Mouse (Mus musculus) ovary, postnatal 36 days (tissue): ENCODE measurements around the gene Hs1bp3.
A peak's percentile ranks its signal among the peaks of the same experiment; 100 is the strongest.

Experiments used
- DNase-seq: peaks from one replicate; pipeline ENCODE4 v3.0.0; 2022; ENCODE audit warnings: low spot score, mixed read lengths

The Hs1bp3 gene

DNA sequence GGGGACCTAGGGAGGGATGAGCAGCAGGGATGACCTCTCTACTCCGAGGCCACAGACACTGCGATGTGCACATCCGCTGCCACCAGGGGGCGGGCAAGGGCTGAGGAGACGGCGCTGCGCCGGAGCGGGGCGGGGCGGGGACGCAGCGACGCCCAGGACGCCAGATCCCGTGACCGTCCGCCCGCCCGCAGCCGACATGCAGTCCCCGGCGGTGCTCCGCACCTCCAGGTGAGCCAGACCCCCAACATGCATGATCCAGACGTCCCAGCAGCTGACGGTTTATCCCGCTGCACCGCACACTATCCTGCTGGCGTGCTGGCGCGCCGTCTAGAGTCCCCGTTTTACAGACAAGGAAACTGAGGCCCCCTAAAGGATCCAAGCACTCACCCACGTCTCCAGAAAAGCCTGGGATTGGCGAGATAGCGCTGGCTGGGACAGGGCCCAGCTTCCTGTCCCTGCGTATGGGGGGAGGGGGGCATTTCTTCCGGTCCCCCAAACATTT lies at the start of gene Hs1bp3:
Gene Hs1bp3, plus strand, starts transcription at position 163 of the 502 bp plus-strand sequence.
- DNase-seq = peak; percentile 86

DNA sequence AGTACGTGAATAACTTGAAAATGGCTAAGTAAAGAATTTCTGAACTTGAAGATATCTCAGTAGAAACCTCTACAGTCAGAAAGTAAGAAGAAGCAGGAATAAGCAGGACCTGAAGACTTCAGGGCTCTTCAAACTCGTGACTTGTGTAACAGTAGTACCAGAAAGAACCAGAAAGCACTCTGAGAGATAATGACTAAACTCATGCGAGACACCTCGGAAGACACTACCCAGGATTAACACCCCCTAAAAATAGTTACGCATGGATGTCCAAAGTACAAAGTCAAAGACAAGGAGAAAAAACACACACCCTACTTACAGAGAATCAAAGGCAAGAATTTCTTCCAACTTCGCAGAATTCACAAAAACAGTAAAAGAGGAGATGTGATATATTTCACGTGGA lies 46.9 kb upstream of the Hs1bp3 start:
- DNase-seq = no peak

DNA sequence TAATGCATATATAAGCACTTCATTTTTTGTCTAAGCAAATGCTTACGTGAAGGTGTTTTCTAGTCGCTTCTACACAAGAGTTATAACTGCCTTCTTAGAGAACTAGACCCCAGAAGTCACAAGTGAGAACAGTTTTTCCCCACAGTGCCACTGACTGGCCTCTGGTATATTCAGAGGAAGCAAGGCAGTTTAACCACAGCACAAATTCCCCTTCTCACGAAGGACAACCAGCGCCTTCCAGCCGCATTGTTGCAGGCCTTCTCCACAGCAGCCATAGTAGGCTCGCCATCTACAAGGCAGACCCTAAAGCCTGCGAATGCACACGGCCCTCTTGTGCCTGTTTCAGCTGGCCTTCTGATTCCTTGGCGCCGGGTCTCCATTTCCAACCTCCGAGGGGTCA lies 43.6 kb upstream of the Hs1bp3 start:
- DNase-seq = no peak

DNA sequence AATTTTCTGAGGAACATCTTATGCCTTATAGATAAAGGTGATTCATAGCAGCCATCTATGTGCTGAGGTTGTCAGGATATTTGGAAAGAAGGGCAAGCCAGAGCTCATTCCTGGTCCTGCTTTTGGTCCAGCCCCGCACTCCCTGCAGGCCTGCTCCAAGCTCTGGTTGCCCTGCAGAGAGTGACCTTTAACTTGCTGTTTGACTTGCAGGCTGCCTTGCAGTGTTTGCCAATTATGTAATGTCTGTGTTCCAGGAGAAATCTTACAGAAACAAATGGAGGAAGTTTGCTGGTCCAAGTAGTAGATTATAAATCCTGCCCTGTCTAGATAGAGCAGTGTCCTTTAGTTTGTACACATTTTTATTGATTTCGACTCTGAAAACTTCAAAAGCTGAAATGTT lies 41.8 kb upstream of the Hs1bp3 start:
- no peak for DNase-seq

DNA sequence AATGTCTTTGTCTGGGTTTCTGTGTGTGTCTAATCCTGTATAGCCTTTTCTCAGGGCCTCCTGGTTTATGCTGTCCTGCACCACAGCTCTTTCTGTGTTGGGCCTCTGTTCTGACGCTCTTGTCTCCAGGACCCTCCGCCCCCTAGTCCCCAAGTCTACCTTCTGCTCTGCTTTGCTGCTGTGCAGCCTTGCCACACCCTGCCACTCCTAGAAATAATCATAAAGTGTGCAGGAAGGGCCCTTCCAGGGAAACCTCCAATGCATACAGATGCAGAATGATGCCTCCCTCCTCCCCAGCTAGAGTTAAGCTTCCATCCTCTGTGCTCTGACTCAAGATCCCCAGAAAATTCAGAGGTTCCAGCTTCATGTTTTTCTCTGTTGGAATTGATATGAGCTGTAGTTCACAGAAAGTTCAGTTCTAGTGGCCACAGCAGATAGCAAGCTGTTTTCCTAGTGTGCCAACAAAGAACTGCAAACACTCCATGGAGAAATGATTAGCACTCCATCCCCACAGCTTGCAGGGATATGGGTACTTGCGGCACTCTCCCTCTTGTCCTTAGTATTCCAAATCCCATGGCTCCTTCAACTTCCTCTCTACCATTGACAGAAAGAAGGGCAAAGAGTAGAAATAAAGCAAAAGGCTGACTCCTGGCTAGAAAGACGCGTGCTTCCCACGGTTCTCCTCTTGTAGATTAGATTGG lies 39.6 kb upstream of the Hs1bp3 start:
- no peak for DNase-seq

DNA sequence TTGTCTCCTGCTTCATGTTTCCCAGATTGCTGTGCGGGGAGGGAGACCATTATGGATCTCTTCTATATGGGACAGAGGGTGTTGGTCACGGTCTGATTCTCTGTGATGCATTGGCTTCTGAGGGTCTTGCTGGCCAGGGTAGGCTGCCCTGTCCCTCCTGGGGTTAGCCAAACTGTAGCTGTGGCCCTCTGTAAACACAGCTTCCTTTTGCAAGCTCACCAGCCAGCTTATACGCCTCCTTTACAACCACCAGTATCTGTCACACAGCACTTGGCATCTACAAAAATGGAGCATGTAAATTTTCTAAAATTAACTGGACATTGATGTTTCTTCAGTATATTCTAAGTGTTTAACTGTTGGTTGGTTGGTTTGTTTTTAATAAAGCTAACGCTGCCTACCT lies 37.8 kb upstream of the Hs1bp3 start:
- no peak for DNase-seq

DNA sequence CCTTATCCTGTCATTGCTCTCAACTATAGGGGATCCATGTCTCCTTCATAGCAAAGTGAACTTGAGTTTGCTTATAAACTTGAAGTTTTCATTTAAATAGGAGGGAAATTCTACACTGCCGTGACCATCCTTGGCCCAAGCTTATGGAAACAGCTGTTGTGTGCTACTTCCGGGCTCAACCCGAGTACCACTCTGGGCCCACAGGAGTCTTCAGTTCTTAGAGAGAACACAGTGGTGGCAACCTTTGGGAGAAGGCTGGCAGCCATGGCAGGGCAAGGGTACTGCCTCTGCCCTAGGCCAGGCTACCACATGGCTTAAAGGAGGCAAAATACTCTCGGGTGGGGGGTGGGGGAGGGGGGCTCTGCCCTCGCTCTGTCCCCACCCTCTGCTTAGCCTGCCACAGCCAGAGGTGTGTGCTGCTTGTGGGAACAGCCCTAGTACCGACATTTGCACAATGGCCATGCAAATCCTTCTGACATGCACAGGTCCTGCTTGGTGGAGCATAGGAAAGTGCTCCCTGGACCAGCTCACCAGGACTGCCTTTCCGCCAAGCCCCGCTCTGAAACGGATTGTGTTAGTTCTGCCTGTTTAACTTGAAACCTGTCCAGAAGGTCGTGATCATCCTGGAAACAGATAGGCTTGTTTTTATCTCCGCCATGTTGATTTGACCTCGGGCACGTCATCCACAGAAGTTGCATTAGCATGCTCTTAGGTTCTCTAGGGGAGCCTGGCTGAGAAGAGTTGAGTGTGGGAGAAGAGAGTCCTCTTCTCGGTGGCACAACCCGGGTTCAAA lies 31.8 kb upstream of the Hs1bp3 start:
- no peak for DNase-seq

DNA sequence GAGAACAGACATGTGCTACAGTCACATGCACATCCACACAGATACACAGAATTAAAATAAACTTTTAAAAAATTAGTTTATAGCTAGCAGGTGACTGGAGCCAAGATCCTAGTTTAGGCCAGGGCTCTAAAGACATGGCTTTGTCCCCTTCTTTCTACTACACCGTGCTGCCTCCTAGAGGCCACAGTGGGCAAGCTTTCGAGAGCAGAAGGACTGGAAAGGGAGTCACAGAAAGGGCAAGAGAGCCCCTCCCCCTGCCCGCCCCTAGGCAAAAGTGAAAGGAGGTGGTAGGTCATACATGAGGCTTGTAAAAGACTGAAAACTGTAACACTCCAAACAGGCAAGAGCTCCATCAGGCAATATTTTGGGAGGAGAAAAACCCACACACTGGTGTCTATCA lies 25.3 kb upstream of the Hs1bp3 start:
- DNase-seq = no peak

DNA sequence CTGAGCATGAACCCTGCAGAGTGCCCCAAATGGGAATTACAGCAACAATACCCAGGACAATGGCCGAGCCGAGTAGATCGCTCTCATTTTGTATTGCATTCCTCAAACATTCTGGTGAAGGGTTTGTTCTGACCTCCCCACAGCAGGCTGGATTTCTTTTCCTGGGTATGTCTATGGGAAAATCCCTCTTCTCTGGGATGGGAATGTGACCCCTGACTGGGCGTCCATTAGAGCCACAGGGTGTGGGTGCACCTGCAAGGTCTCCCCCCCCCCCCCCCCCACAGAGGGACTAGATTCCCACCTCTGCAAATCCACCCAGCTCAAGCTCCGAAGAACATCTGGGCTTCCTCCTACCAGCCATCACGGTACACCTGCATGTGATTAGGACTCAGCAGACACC lies 24.1 kb upstream of the Hs1bp3 start:
- DNase-seq = no peak

DNA sequence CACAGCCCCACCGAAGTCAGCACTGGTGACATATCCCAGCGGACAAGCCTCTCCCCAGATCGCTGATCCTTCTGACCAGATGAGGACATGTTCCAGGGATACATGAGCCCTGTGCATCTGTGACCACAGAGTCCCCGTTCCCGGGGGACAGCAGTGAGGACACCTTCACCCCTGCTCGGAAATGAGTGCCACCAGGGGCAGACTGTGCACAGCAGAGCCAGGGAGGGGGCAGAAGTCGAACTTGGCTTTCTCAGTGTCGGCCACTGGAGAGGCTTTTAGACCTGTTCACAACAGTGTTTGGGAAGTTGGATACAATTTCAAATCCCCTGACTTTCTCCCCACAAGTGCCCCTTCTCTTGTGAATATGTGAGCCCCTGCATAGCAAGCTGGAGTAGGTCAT lies 23.7 kb upstream of the Hs1bp3 start:
- DNase-seq = no peak

DNA sequence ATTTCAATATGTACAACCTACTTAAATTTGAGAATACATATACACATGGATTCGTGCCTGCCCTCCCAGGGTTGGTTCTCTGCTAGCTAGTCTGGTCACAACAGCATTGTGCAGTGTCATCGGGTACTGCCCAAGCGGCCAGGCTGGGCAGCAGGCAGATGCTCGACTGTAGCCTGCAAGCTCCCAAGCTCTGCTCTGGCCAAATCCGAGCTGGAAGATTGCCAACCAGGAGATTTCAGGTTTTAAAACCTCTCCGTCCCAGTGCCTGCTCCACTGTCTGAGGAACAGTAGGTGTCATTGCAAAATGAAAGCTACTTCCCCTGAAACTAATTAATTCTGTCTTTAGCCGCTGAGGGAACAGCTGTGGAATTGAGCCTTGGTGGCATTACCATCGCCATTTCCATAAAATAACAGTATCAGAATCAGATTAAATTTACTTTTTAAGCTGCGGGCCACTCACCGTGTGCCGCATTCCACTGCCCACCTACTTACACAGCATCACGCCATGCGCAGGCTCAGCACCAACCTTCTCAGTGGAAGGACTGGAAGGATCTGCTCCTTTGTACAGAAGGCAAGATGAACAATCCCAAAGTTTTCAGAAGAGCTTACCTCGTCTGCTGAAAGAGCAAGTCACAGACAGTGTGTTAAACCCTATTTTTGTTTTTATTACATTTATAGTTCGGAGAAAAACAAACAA lies 21.9 kb upstream of the Hs1bp3 start:
- no peak for DNase-seq

DNA sequence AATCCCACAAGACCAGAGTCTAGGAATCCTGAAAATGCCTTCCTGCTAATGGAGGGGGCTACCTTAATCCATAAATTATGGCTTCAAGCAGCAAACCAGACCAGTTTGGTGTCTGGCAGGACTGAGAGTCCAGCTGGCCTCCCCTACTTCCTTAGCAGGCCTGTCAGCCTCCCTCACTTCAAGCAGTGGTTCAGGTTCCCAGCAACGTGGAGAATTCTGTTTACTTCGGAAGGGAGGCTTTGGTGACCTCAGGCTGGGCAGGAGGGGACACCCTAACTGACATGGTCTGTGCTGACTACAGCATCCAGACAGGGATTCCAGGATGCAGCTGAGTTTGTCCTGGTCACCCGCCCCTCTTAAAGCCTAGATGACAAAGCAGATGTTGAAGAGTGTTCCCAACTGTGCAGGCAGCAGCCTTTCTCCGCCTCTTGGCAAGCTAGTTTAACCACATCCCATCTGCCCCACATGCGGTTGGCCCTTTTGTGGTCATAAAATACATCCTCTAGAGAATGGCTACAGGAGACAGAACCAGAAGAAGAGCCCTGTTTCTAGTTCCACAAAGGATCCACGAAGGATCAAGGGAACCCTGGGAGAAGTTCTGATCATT lies 17.8 kb upstream of the Hs1bp3 start:
- DNase-seq = no peak

DNA sequence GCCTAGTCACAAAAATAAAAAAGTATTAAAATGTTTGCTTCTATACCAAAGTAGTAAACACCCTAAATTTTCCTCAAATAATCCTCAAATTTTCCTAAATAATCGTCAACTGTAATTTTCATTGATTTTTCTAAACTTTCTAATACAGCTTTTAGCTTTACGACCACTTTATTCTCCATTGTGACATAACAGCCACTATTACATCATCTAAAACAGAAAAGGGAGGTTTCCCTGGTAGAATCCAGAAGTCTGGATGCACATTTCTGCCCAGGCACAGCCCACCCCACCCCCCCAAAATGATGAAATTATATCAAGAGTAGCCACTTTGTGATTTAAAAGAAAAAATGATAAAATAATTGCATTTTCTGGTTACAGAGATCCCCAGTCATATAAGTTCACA lies 17.1 kb upstream of the Hs1bp3 start:
- DNase-seq = no peak

DNA sequence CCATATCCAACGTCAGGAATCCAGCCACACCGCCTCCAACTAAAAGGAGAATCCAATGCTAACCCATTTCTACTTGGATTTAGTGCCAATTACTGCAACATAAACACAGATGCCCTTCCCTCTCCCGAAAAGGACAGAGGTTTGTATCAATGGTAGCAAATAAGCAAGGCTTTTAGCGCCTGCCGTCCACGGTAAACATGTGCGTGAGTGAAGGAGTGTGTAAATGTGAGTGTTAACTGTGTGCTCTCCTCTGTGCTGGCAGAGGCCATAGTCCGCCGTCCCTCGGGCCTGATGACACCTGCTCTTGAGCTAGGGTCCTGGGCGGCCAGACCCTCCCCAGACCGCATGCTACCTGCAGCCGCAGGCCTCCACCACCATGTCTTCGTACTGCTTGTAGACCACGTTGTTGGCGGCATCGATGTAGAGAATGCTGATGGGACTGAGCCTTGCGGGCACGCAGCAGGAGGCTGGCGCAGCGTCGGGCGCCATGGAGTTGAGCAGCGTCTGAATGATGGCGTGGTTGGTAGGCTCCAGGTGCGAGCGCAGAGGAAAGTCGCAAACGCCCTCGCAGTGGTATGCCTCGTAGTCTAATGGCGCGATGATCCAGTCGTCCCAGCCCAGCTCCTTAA lies 15.5 kb upstream of the Hs1bp3 start:
- no peak for DNase-seq

DNA sequence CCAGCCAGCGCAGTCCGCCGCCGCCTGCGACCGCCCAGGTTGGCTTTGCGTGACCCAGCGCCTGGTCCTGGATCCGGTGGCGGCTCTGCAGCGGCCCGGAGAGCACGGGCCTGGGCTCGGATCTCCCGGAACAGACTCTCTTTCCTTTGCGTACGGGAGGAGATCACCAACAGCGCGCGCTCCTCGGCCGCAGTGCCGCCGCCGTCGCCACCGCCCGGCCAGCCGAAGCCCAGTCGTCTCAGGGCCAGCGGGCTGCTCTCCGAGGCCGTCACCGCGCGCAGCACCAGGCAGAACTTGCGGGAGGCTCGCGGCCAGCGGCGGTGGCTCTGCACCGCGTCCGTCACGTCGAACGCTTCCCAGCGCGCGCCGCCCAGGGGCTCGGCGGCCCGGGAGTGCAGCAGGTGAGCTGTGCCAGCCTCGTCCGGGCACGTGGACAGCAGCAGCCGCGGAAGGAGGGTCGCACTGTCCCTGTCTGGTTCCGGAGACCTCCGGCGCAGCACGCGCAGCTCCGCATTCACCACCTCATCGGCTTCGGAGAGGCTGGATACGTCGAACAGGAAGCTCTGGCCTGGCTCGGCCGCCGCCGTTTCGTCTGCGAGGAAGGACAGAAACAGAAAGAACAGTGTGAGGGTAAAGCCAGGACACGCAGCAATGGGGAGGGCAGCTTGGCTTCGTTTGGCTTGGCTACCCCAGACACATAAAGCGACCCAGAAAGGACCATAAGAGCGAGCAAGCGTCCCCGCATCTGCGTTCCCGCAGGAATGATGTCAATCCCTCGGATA lies 14.7 kb upstream of the Hs1bp3 start:
- no peak for DNase-seq

DNA sequence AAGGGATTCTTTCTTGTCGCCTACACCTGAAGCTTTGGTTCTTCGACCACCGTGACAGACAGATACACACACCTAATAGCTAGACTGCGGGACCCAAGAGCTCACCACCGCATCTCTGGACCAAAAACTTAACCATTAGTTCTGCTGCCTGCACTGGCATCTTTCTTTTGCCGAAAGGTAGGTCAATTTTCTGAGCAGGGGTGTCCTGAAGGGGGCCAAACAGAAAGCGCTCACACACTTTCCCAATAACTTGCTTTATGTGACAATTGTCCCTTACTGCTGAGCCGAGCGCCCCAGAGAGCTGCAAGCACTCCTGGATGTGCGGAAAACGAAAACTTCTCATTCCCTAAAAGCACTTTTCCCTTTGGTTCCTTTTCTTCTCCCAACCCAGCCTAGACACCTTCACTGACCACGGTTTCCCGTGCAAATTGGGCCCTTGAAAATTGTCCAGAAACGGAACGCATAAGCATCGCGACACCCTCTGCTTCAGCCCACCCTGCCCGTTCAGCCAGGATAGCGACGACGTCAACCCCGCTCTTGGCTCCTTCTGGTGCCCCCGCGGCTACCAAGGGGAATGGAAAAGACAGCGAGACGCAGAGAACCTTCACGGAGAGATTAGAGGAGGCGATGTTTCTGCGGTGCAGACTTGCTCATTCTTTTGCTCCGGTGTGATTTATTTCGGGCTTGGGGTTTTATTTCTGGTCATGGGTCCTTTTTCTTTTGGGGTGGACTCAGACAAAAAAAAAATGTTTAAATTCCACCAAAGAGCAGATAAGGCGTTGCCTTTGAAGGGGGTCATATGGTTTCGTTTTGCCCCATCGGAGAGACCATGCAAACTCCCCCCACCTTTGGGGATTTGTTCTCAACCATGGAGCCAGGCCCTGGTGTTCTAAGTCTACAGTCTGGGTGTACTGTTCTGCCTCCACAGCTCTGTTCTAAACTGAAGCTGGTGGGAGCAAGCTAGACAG lies 13.8 kb upstream of the Hs1bp3 start:
- no peak for DNase-seq

DNA sequence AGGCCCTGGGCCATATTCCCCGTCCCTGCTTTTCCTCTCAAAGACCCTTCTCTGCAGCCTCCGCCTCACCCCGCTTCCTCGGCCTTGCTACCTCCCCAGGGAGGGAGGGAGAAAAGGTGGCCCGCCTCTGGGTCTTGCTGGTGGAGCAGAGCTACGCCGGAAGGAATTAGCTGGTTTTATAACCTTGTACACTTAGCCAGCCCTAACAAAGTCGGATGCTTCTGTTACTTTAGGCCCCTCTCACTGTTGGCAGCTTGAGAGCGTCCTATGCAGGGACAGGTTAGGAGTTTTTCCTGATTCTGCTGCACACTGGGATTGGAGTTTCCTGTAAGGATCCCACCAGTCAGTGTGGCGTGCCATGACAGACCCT lies 13.1 kb upstream of the Hs1bp3 start:
- no peak for DNase-seq

DNA sequence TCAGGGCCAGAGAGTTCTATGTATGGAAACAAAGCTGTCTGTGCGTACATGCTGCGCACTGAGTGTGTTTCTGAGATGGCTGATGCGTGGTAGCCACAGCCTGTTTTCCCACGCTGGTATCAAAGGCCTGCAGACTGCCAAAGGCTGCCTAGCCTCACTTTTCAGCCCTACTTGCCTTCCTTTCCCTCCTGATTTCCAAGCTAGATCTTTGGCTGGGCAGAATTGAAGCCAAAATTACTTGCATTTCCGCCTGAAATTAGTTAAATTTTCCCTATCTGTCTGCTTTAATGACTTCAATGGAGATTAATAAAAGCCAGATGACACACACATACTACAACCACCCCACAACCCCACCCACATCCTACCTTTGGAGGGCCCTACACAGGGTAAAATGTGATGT lies 12.7 kb upstream of the Hs1bp3 start:
- DNase-seq = no peak

DNA sequence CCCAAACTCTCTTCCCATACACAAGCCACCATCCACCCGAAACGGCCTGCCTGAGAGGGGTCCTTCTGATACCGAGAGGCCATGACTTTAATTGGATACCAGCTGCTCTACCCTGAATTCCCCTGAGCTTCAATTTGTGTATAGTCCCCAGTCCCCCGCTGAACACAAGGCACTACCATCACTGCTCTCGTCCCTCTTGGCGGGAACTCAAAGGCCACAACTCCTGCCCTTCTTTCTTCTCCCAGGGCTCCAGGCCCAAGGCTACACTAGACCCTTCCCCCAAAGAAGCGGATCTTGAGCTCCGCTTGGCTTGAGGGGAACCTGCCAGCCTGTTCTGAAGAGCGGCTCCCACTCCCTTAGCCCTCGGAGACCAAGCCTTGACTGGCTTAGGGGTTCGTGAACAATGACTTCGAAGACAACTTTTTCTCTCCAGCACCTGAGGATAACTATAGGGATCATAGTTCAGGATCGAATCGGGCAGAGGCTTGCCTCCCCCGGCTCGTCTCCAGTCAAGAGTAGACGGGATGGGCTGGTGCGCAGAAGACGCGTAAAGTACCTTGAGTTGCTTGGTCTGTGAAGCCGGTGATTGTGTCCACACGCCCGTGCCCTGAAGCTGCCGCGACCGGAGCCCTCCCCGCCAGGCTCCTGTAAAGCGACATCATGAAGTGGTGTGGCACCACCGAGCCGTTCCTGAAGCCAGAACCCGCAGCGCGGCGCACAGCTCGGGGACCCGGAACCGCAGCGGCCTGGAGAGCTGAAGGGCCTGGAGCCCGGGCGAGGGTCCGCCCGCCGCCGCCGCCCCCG lies 12.0 kb upstream of the Hs1bp3 start:
- DNase-seq = no peak
